Mouse (Mus musculus) liver, postnatal 0 days (tissue): ENCODE data around the gene Slc6a5.

Experiments
- CTCF ChIP-seq: sonication (generic); IDR thresholded peaks from 2 replicates; pipeline ENCODE4 v1.5.1; 2016; ENCODE audit warnings: antibody characterized with exemption, low read depth
- EP300 ChIP-seq: IDR thresholded peaks from 2 replicates; pipeline ENCODE4 v1.6.1; 2016; ENCODE audit warnings: antibody characterized with exemption, low read depth, mild to moderate bottlenecking

- TF ChIP-seq EP300, result no peak
- TF ChIP-seq CTCF, result no peak
Measured at GRCm38 (mm10) chr7:49863753-49864152, 46.2 kb upstream of the Slc6a5 start.
